Mouse (Mus musculus) bone marrow macrophage, adult 2 months (primary cell): ENCODE results near the gene Flnc.

Experiments used
- CTCF ChIP-seq: IDR thresholded peaks from 2 replicates; pipeline ENCODE4 v1.5.1; 2012; ENCODE audit warnings: low read depth, mild to moderate bottlenecking, low read length, moderate library complexity
- POLR2A ChIP-seq: IDR thresholded peaks from 2 replicates; pipeline ENCODE4 v1.6.1; 2012; ENCODE audit warnings: mild to moderate bottlenecking, low read depth, low read length, borderline replicate concordance

DNA sequence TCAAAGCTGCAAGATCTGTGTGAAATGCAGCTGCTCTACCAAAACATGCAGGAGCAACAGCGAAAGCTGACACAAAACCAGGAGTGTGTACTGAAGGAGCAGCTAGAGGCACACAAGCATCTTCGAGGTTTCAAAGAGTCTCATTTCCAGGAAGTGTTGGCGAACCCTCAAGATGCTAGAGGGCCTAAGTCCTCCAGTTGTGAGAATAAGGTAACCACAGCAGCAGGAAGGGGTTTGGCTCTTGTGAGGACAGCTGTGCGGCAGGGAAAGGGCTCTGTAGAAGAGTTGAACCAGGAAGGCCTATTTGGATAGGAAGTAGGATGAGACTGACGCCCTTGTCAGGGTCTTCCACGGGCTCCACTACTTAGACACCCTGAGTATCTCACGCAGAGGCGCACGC is 17.6 kb upstream of the Flnc start:
- TF ChIP-seq POLR2A: no peak
- no peak for TF ChIP-seq CTCF
